Mouse (Mus musculus): Measurements from ENCODE around the gene Afap1.

GRCm38 (mm10) chr5:35980542-35980941 is 87.4 kb downstream of the Afap1 start:
- TF ChIP-seq POLR2A (IDR thresholded peaks at IDR 0.05; ENCODE audit: insufficient read length, low read depth) (no peak), TCF12 (IDR thresholded peaks at IDR 0.05; ENCODE audit: insufficient read depth, poor library complexity, severe bottlenecking) (no peak)
